Mouse (Mus musculus) heart, postnatal 36 days (tissue): ENCODE measurements at regions not wholly inside any gene's neighbourhood (a gene's known extent, or its start where the extent isn't known, plus 50 kb on each side); places are given as distances from the start of the nearest gene placed in this dataset.
"Not testable (repeated sequence)": the region's sequence is repeated elsewhere in the genome, so short reads cannot be mapped to it uniquely, and the experiment has no call there.

Experiments
- DNase-seq, 2 experiments: peaks; one replicate each; pipeline ENCODE4 v3.0.0; 2021 to 2022
- intact Hi-C: fragments of 180-260 bp; cut with DNase I; formaldehyde crosslinking; loops from one replicate; pipeline ENCODE4 v1.15.1; 2025

- DNase-seq, intact Hi-C loops: not testable (repeated sequence)
Measured at GRCm38 (mm10) chr3:31708367-31708766, 193.9 kb upstream of the Kcnmb2 start.

GRCm38 (mm10) chr3:31741289-31741688, 161.0 kb upstream of the Kcnmb2 start:
- DNase-seq, result no peak
- intact Hi-C loops, result no loop called here

GRCm38 (mm10) chr3:31755881-31756280, 146.4 kb upstream of the Kcnmb2 start:
- intact Hi-C loops, result no loop called here
- DNase-seq, result no peak

GRCm38 (mm10) chr3:31769193-31769592, 133.1 kb upstream of the Kcnmb2 start:
- intact Hi-C loops, result no loop called here
- no peak for DNase-seq

GRCm38 (mm10) chr3:31790342-31790970, 111.9 kb upstream of the Kcnmb2 start:
- DNase-seq, result peak in 1 of 2 experiments; percentile 3
- intact Hi-C loops, result loop anchor here (1.0 to 10.0 kb wide), 5 partner anchors 152 to 714 kb away; no protein-coding TSS in a partner anchor

- no peak for DNase-seq
- intact Hi-C loops, result loop anchor here (5.0 to 10.0 kb wide), 3 partner anchors 149 to 711 kb away; no protein-coding TSS in a partner anchor
Measured at GRCm38 (mm10) chr3:31793466-31794040, 108.8 kb upstream of the Kcnmb2 start.

- DNase-seq, result no peak
- intact Hi-C loops, result loop anchor here (10.0 kb wide), 1 partner anchor 708 kb away; no protein-coding TSS in a partner anchor
Measured at GRCm38 (mm10) chr3:31796621-31797020, 105.7 kb upstream of the Kcnmb2 start.

- intact Hi-C loops, result loop anchor here (10.0 kb wide), 1 partner anchor 706 kb away; no protein-coding TSS in a partner anchor
- DNase-seq, result no peak
Measured at GRCm38 (mm10) chr3:31799192-31799591, 103.1 kb upstream of the Kcnmb2 start.

- DNase-seq, result no peak
- intact Hi-C loops, result no loop called here
Measured at GRCm38 (mm10) chr3:31804038-31804437, 98.3 kb upstream of the Kcnmb2 start.

GRCm38 (mm10) chr3:31807741-31808140, 94.6 kb upstream of the Kcnmb2 start:
- no peak for DNase-seq
- intact Hi-C loops, result no loop called here

- DNase-seq, intact Hi-C loops: not testable (repeated sequence)
Measured at GRCm38 (mm10) chr3:31809131-31809530, 93.2 kb upstream of the Kcnmb2 start.

GRCm38 (mm10) chr3:31811232-31811631, 91.1 kb upstream of the Kcnmb2 start:
- intact Hi-C loops, result no loop called here

GRCm38 (mm10) chr3:31831913-31832312, 70.4 kb upstream of the Kcnmb2 start:
- DNase-seq, result no peak
- intact Hi-C loops, result no loop called here

More at GRCm38 (mm10) chr3:31811232-31811631, 91.1 kb upstream of the Kcnmb2 start:
- no peak for DNase-seq

GRCm38 (mm10) chr3:31841253-31841652, 61.1 kb upstream of the Kcnmb2 start:
- intact Hi-C loops, result no loop called here
- DNase-seq, result no peak

- intact Hi-C loops, result no loop called here
- DNase-seq, result no peak
Measured at GRCm38 (mm10) chr3:31847087-31847486, 55.2 kb upstream of the Kcnmb2 start.
